Mouse (Mus musculus) ES-Bruce4 (cell line): Measurements from ENCODE around the gene Pdzd7. TPM values are rescaled to one million over a fixed set of nuclear protein-coding genes. Genes with fewer than 3 reads are reported as not detected.
"Not testable (repeated sequence)": the region's sequence is repeated elsewhere in the genome, so short reads cannot be mapped to it uniquely, and the experiment has no call there.

Experiments
- H3K27ac ChIP-seq: 2 replicates; pipeline ENCODE4 v1.5.1; 2012; ENCODE audit warnings: low read length, inconsistent platforms; ENCODE audit not compliant: insufficient read depth
- H3K27me3 ChIP-seq: 2 replicates; pipeline ENCODE4 v1.6.1; 2012; ENCODE audit warnings: mild to moderate bottlenecking, low read length, inconsistent platforms; ENCODE audit not compliant: control insufficient read depth, poor library complexity, insufficient read depth, severe bottlenecking
- H3K36me3 ChIP-seq: 2 replicates; pipeline ENCODE4 v1.6.1; 2012; ENCODE audit warnings: inconsistent platforms, mild to moderate bottlenecking, low read length, moderate library complexity; ENCODE audit not compliant: control insufficient read depth, poor library complexity, insufficient read depth, severe bottlenecking
- H3K4me1 ChIP-seq: one replicate; pipeline ENCODE4 v1.8.1; 2011; ENCODE audit warnings: low read length; ENCODE audit not compliant: control insufficient read depth, insufficient read depth
- H3K4me3 ChIP-seq: 2 replicates; pipeline ENCODE4 v1.5.1; 2011; ENCODE audit warnings: low read depth, mild to moderate bottlenecking, low read length
- H3K9ac ChIP-seq: 2 replicates; pipeline ENCODE4 v1.6.1; 2012; ENCODE audit warnings: low read depth, mild to moderate bottlenecking, inconsistent platforms; ENCODE audit not compliant: poor library complexity, severe bottlenecking
- H3K9me3 ChIP-seq: replicated peaks from 2 replicates; pipeline ENCODE4 v1.6.1; 2012; ENCODE audit warnings: mild to moderate bottlenecking, low read length, inconsistent platforms; ENCODE audit not compliant: control insufficient read depth, poor library complexity, insufficient read depth, severe bottlenecking
- CTCF ChIP-seq: IDR thresholded peaks from one replicate; pipeline ENCODE4 v1.8.1; 2011; ENCODE audit warnings: low read depth, low read length
- EP300 ChIP-seq: IDR thresholded peaks from 2 replicates; pipeline ENCODE4 v1.6.1; 2011; ENCODE audit warnings: low read depth, low read length; ENCODE audit not compliant: insufficient read depth
- POLR2A ChIP-seq: IDR thresholded peaks from one replicate; pipeline ENCODE4 v1.8.1; 2011; ENCODE audit warnings: low read length; ENCODE audit not compliant: insufficient read depth
- polyA plus RNA-seq: library from polyadenylated mRNA; stranded (reverse); fragments of >200 nt; gene quantifications from 2 replicates; pipeline ENCODE4 v1.2.4, GENCODE M21; 2011; ENCODE audit warnings: low read depth; ENCODE audit not compliant: missing spikeins, insufficient read depth, insufficient read length

Pdzd7 gene
- polyA plus RNA-seq, 1 experiment, result 1.3 TPM

DNA sequence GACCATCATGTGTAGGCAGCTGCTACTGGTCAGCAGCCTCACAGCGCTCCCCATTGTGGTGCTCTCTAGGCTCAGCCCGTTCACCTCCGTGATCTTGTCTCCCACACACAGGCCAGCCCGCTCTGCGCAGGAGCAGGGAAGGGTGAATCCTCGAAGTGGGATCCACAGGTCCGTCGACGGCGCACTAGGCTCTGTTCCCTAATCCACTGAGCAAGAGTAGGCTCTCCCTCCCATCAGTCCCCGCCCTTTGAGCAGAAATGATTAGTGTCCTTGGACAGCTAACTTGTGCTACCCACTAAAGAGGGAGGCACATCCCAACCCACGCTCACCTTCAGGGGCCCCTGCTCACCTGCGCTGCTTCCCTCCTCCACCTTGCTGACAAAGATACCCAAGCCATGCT is 5.3 kb downstream of the Pdzd7 start:
- TF ChIP-seq POLR2A, result no peak
- no peaks in the 10 kb centered on the region for H3K36me3 ChIP-seq
- peak overlapping the region; percentile 26 for H3K4me3 ChIP-seq
- 0 out of 2 replicates have a peak overlapping the region, but pooled peaks have one; percentile 10 for H3K9ac ChIP-seq
- H3K9me3 ChIP-seq, result no peaks in the 10 kb centered on the region
- no peaks in the 10 kb centered on the region for H3K27me3 ChIP-seq
- H3K4me1 ChIP-seq, result no peaks in the 10 kb centered on the region
- H3K27ac ChIP-seq, result no peak overlapping the region

DNA sequence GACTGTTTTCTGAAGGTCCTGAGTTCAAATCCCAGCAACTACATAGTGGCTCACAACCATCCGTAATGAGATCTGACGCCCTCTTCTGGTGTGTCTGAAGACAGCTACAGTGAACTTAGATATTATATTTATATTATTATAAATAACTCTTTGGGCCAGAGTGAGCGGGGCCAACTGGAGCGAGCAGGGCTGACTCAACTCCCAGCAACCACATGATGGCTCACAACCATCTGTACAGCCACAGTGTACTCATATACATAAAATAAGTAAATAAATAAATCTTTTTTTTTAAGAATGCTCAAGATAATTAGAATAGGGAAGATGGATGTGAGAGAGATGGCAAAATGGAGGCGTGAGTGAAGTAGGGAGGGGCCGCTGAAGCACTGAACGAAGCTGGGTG is 7.3 kb downstream of the Pdzd7 start:
- H3K27ac ChIP-seq, H3K4me3 ChIP-seq, H3K9ac ChIP-seq, H3K9me3 ChIP-seq, H3K27me3 ChIP-seq, H3K36me3 ChIP-seq, H3K4me1 ChIP-seq: not testable (repeated sequence)

DNA sequence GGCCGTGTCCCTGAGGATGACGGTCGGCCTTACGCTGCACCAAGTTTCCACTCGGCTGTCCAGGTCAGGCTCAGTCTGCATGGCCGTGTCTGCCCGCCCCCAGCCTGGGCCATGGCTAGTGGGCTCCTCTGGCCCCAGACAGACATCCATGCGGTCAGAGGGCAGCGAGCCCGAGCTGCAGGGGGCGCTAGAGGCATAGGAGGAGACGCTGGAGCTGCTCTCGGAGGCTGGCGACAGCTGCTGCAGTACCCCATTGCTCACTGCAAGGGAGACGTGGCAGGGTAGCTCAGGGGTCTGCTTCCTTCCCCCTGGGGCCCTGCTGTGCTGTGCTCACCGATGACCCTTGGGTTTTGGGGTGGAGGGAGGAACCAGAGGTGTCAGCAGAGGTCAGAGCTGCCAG is 8.7 kb downstream of the Pdzd7 start:
- Histone ChIP-seq H3K9me3 (no peaks in the 10 kb centered on the region), H3K4me1 (no peaks in the 10 kb centered on the region), H3K27ac (no peak overlapping the region), H3K36me3 (no peaks in the 10 kb centered on the region), H3K4me3 (no peak overlapping the region), H3K9ac (no peak overlapping the region), H3K27me3 (no peaks in the 10 kb centered on the region)
- TF ChIP-seq EP300 (no peak), CTCF (peak; percentile 83)

DNA sequence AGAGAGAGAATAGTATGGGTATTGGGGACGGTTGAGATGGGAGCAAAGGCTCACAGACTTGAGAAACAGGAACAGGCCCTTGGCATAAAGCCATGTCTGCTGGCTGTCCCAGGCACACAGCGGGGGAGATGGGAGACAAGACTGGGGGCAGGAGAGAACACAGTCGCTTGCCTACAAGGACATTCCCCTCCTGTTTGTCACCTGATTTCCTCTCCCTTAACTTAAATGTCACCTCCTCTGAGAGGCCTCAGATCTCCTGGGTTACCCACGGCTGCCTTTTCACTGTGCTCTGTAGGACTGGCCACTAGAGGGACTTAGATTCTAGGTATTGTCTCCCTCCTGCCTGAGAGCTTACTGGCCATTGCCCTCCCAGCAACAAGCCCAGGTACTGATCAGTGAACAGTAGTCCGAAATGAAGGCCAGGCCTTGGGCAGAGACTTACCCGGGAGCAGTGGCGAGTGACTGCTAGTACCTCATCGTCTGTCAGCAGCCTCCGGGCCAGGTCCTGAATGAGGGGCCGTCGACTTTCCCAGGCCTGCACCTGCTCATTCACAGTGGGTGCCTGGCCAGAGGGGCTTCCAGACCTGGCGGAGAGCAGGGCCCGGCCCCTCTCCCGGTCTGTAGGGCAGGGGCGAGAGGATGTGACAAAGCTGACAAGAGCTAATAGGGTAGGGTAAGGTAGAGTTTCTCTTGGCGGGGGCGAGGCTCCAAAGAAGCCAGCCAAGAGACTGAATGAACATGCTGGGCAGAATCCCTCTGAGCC is 12.8 kb downstream of the Pdzd7 start:
- Histone ChIP-seq H3K27ac (no peak overlapping the region), H3K36me3 (no peaks in the 10 kb centered on the region), H3K27me3 (no peaks in the 10 kb centered on the region), H3K9ac (no peak overlapping the region), H3K9me3 (no peaks in the 10 kb centered on the region), H3K4me1 (peaks cover 6% of the 10 kb centered on the region), H3K4me3 (no peak overlapping the region)
- TF ChIP-seq CTCF, result peak; percentile 25
- no peak for TF ChIP-seq EP300

DNA sequence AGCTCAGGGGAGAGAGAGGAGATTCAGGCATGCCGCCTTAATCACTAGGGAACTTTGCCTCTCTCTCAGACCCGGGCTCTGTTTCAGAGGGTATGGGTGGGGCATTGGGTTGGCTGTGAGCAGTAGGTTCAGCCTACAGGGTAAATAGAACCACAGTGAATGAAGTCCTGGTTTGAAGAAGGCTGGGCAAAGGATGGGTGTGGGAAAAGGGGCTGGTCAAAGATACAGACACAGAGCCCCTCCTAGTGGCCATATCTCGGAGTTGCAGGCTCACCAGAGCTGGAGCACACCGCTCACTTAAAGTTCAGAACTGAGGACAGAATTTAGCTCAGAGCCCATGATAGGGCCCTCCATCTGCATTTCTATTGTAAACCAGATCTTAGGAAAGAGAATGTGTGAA is 13.7 kb downstream of the Pdzd7 start:
- no peaks in the 10 kb centered on the region for H3K27me3 ChIP-seq
- no peaks in the 10 kb centered on the region for H3K9me3 ChIP-seq
- no peak overlapping the region for H3K27ac ChIP-seq
- peaks cover 12% of the 10 kb centered on the region for H3K4me1 ChIP-seq
- peak; percentile 85 for TF ChIP-seq CTCF
- TF ChIP-seq EP300, result no peak
- no peaks in the 10 kb centered on the region for H3K36me3 ChIP-seq
- H3K4me3 ChIP-seq, result no peak overlapping the region
- no peak overlapping the region for H3K9ac ChIP-seq

DNA sequence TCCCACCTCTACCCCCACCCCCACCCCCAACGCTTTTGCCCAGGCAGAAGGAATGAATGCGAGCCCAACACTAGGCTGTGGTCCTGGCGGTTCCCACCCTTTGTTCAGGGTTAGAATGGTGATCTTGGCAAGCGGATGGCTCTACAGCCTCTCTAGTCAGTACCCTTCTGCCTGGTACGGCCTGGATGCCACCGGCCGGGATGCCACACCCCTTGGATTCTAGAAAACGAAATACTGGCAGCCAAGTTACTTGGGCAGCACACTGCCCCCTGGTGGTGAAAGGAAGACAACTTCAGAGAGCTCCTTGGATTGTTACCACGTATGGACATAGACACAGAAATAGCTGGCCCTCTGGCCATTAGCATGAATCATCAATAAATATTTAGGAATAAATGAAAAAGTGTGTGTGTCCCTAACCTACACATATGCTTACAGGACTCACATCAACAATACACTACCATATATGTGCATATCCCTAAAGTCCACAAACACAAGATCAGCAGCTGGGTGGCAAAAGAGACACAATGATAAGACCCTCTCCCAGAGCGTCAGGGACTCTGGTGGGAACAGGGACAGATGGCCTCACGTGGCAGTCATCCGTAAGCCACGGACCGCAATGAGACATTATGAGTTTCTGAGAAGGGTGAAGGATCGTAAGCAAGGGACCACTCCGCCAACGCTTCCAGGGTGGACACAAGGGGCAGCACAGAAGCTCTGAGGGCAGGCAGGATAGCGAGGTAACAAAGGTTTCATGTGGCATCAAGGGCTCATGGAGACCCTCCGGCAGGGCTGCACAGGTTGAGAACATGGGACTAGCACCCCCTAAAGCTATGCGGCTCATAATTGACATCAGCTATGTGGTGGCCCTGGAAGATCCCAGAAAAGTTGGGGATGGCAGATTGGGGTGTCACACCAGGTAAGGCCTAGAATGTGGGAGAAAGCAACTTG is 14.5 kb downstream of the Pdzd7 start:
- Histone ChIP-seq H3K4me1 (peaks cover 15% of the 10 kb centered on the region), H3K9me3 (no peaks in the 10 kb centered on the region), H3K9ac (no peak overlapping the region), H3K4me3 (no peak overlapping the region), H3K27ac (no peak overlapping the region), H3K27me3 (no peaks in the 10 kb centered on the region), H3K36me3 (no peaks in the 10 kb centered on the region)
- TF ChIP-seq CTCF, result peak; percentile 67
- no peak for TF ChIP-seq POLR2A
- no peak for TF ChIP-seq EP300
